Mouse (Mus musculus): ENCODE results near the gene Tbc1d2b. TPM values are rescaled to one million over a fixed set of nuclear protein-coding genes. Genes with fewer than 3 reads are reported as not detected.

Tbc1d2b gene
- polyA plus RNA-seq, 1 experiment, result 2.9 TPM

DNA sequence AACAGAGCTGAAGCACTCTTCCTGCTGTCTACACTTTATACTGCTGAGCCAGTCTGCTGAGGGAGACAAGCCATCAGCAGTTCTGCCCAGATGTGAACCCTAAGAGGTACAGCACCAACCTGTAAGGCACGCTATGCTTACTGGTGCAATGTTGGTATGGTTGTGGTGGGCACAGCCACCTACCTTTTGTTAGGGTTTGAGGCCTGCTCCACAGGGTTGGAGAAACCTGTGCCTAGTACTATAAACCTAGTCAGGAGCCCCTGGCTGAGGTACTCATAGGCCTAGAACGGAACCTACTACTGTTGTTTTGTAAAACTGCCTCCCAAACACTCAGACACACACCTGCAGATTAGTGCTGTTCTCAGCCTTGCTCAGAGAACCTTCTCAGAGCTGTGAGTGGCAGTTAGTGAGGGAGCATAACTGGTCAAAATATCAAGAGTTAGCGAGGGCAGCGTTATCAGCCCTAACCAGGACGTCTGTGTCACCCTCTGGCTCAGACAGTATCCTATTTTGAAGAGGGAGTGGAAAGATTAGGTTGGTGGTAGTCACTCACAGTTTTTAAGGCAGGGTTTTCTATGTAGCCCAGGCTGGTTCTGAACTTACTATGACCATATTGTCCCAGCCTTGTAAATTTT is 20.3 kb downstream of the Tbc1d2b start:
- H3K4me2 ChIP-seq (ENCODE audit: low read depth), result no peak overlapping the region
- H3K4me3 ChIP-seq, result no peak overlapping the region
- no peak for TF ChIP-seq POLR2A (IDR thresholded peaks at IDR 0.05; ENCODE audit: insufficient read length, low read depth)
- TF ChIP-seq SRF (IDR thresholded peaks at IDR 0.05; ENCODE audit: control insufficient read depth, insufficient read length, low read depth), result no peak
- TF ChIP-seq CEBPB (IDR thresholded peaks at IDR 0.05; ENCODE audit: insufficient read depth, poor library complexity, severe bottlenecking), result no peak
- no peak for TF ChIP-seq USF1 (IDR thresholded peaks at IDR 0.05; ENCODE audit: low read depth)
- TF ChIP-seq MYOD1 (IDR thresholded peaks at IDR 0.05; ENCODE audit: control insufficient read depth in 1 of 3, insufficient read length in 2 of 3, low read depth in 2 of 3), result no peak
- no peak for TF ChIP-seq MYOG (IDR thresholded peaks at IDR 0.05; ENCODE audit: control insufficient read depth in 1 of 3, insufficient read depth in 1 of 3, insufficient read length in 2 of 3, low read depth in 2 of 3)
- no peak for TF ChIP-seq TCF12 (IDR thresholded peaks at IDR 0.05; ENCODE audit: insufficient read depth, poor library complexity, severe bottlenecking)
- no peak overlapping the region for H3ac ChIP-seq (ENCODE audit: control insufficient read depth, insufficient read length)
- no peaks in the 10 kb centered on the region for H3K79me2 ChIP-seq (ENCODE audit: control insufficient read depth, insufficient read depth)
- H3K36me3 ChIP-seq (ENCODE audit: control insufficient read depth, insufficient read depth), result no peaks in the 10 kb centered on the region
- no peaks in the 10 kb centered on the region for H3K27me3 ChIP-seq (ENCODE audit: control insufficient read depth, insufficient read depth, insufficient read length)

DNA sequence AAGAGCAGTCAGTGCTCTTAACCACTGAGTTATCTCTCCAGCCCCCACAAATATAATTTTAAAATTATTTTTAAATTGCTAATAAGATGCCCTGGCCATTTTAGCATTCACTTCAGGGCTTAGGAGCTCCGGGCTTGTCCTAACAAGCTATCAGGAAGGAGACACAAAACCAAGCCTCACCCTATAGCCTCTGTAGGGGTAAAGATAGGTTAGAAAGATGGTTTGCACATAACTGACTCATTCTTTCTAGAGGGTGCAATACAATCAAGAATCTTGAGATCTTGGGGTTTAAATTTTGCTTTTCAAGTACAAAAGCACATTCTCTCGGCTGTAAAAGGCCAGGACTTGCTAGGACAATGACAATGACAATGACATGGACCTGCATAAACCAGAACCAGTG is 21.6 kb downstream of the Tbc1d2b start:
- Histone ChIP-seq H3K36me3 (ENCODE audit: control insufficient read depth, insufficient read depth) (no peaks in the 10 kb centered on the region), H3K27me3 (ENCODE audit: control insufficient read depth, insufficient read depth, insufficient read length) (no peaks in the 10 kb centered on the region), H3K4me3 (no peak overlapping the region), H3K79me2 (ENCODE audit: control insufficient read depth, insufficient read depth) (no peaks in the 10 kb centered on the region), H3K4me2 (ENCODE audit: low read depth) (no peak overlapping the region), H3ac (ENCODE audit: control insufficient read depth, insufficient read length) (no peak overlapping the region)
- no peak for TF ChIP-seq USF1 (IDR thresholded peaks at IDR 0.05; ENCODE audit: low read depth)

DNA sequence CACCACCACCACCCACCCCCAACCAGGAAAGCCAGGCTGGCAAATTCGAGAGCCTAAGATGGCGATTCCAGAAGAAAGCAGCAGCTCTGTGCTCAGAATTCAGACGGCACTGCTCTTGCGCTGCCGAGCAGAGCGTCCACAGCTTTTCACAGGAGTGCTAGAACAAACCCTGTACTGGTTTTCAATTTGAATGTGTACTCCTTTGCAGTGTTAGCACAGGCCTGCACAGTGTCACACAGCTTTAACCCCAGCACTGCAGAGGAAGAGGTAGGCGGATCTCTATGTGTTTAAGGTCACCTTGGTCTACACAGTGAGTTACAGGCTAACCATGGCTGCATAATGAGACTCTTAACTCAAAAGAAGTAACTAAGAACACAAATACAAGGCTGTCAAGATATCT is 22.3 kb downstream of the Tbc1d2b start:
- TF ChIP-seq CEBPB (IDR thresholded peaks at IDR 0.05; ENCODE audit: insufficient read depth, poor library complexity, severe bottlenecking) (no peak), E2F4 (IDR thresholded peaks at IDR 0.05; ENCODE audit: insufficient read depth) (no peak), TCF12 (IDR thresholded peaks at IDR 0.05; ENCODE audit: insufficient read depth, poor library complexity, severe bottlenecking) (no peak), USF1 (IDR thresholded peaks at IDR 0.05; ENCODE audit: low read depth) (no peak), SRF (IDR thresholded peaks at IDR 0.05; ENCODE audit: control insufficient read depth, insufficient read length, low read depth) (no peak), MAX (IDR thresholded peaks at IDR 0.05; ENCODE audit: low read depth) (no peak), POLR2A (IDR thresholded peaks at IDR 0.05; ENCODE audit: insufficient read length, low read depth) (no peak), MYOD1 (IDR thresholded peaks at IDR 0.05; ENCODE audit: control insufficient read depth in 1 of 3, insufficient read length in 2 of 3, low read depth in 2 of 3) (no peak), REST (IDR thresholded peaks at IDR 0.05; ENCODE audit: insufficient read depth, insufficient read length) (no peak), POLR2AphosphoS2 (IDR thresholded peaks at IDR 0.05; ENCODE audit: insufficient read length, low read depth) (no peak), TCF3 (IDR thresholded peaks at IDR 0.05; ENCODE audit: insufficient read length, low read depth) (no peak), MYOG (IDR thresholded peaks at IDR 0.05; ENCODE audit: control insufficient read depth in 1 of 3, insufficient read depth in 1 of 3, insufficient read length in 2 of 3, low read depth in 2 of 3) (no peak)
- Histone ChIP-seq H3ac (ENCODE audit: control insufficient read depth, insufficient read length) (no peak overlapping the region), H3K4me2 (ENCODE audit: low read depth) (no peak overlapping the region), H3K27me3 (ENCODE audit: control insufficient read depth, insufficient read depth, insufficient read length) (no peaks in the 10 kb centered on the region), H3K4me3 (no peak overlapping the region), H3K79me2 (ENCODE audit: control insufficient read depth, insufficient read depth) (no peaks in the 10 kb centered on the region), H3K36me3 (ENCODE audit: control insufficient read depth, insufficient read depth) (no peaks in the 10 kb centered on the region)

- H3K36me3 ChIP-seq (ENCODE audit: control insufficient read depth, insufficient read depth), result no peaks in the 10 kb centered on the region
These were observed 23.3 kb downstream of the Tbc1d2b start for GRCm38 (mm10) chr9:90247316-90247715.

GRCm38 (mm10) chr9:90245781-90246180 is 24.8 kb downstream of the Tbc1d2b start:
- H3K36me3 ChIP-seq (ENCODE audit: control insufficient read depth, insufficient read depth), result no peaks in the 10 kb centered on the region
- H3K79me2 ChIP-seq (ENCODE audit: control insufficient read depth, insufficient read depth), result no peaks in the 10 kb centered on the region
- no peak overlapping the region for H3K4me2 ChIP-seq (ENCODE audit: low read depth)
- no peak overlapping the region for H3ac ChIP-seq (ENCODE audit: control insufficient read depth, insufficient read length)
- no peaks in the 10 kb centered on the region for H3K27me3 ChIP-seq (ENCODE audit: control insufficient read depth, insufficient read depth, insufficient read length)
- TF ChIP-seq USF1 (IDR thresholded peaks at IDR 0.05; ENCODE audit: low read depth) (no peak), MYOD1 (IDR thresholded peaks at IDR 0.05; ENCODE audit: control insufficient read depth in 1 of 3, insufficient read length in 2 of 3, low read depth in 2 of 3) (no peak), MYOG (IDR thresholded peaks at IDR 0.05; ENCODE audit: control insufficient read depth in 1 of 3, insufficient read depth in 1 of 3, insufficient read length in 2 of 3, low read depth in 2 of 3) (no peak), POLR2A (IDR thresholded peaks at IDR 0.05; ENCODE audit: insufficient read length, low read depth) (no peak), TCF12 (IDR thresholded peaks at IDR 0.05; ENCODE audit: insufficient read depth, poor library complexity, severe bottlenecking) (no peak), CEBPB (IDR thresholded peaks at IDR 0.05; ENCODE audit: insufficient read depth, poor library complexity, severe bottlenecking) (no peak), TCF3 (IDR thresholded peaks at IDR 0.05; ENCODE audit: insufficient read length, low read depth) (no peak), SRF (IDR thresholded peaks at IDR 0.05; ENCODE audit: control insufficient read depth, insufficient read length, low read depth) (no peak), MAX (IDR thresholded peaks at IDR 0.05; ENCODE audit: low read depth) (no peak), REST (IDR thresholded peaks at IDR 0.05; ENCODE audit: insufficient read depth, insufficient read length) (no peak), E2F4 (IDR thresholded peaks at IDR 0.05; ENCODE audit: insufficient read depth) (no peak), POLR2AphosphoS2 (IDR thresholded peaks at IDR 0.05; ENCODE audit: insufficient read length, low read depth) (no peak)
- no peak overlapping the region for H3K4me3 ChIP-seq

More at GRCm38 (mm10) chr9:90247316-90247715, 23.3 kb downstream of the Tbc1d2b start:
- no peak overlapping the region for H3ac ChIP-seq (ENCODE audit: control insufficient read depth, insufficient read length)
- no peaks in the 10 kb centered on the region for H3K27me3 ChIP-seq (ENCODE audit: control insufficient read depth, insufficient read depth, insufficient read length)
- H3K4me2 ChIP-seq (ENCODE audit: low read depth), result no peak overlapping the region
- TF ChIP-seq TCF12 (IDR thresholded peaks at IDR 0.05; ENCODE audit: insufficient read depth, poor library complexity, severe bottlenecking) (no peak), MAX (IDR thresholded peaks at IDR 0.05; ENCODE audit: low read depth) (no peak), TCF3 (IDR thresholded peaks at IDR 0.05; ENCODE audit: insufficient read length, low read depth) (no peak), CEBPB (IDR thresholded peaks at IDR 0.05; ENCODE audit: insufficient read depth, poor library complexity, severe bottlenecking) (no peak), E2F4 (IDR thresholded peaks at IDR 0.05; ENCODE audit: insufficient read depth) (no peak), MYOG (IDR thresholded peaks at IDR 0.05; ENCODE audit: control insufficient read depth in 1 of 3, insufficient read depth in 1 of 3, insufficient read length in 2 of 3, low read depth in 2 of 3) (no peak), MYOD1 (IDR thresholded peaks at IDR 0.05; ENCODE audit: control insufficient read depth in 1 of 3, insufficient read length in 2 of 3, low read depth in 2 of 3) (no peak), USF1 (IDR thresholded peaks at IDR 0.05; ENCODE audit: low read depth) (no peak), POLR2A (IDR thresholded peaks at IDR 0.05; ENCODE audit: insufficient read length, low read depth) (no peak), SRF (IDR thresholded peaks at IDR 0.05; ENCODE audit: control insufficient read depth, insufficient read length, low read depth) (no peak), REST (IDR thresholded peaks at IDR 0.05; ENCODE audit: insufficient read depth, insufficient read length) (no peak), POLR2AphosphoS2 (IDR thresholded peaks at IDR 0.05; ENCODE audit: insufficient read length, low read depth) (no peak)
- no peaks in the 10 kb centered on the region for H3K79me2 ChIP-seq (ENCODE audit: control insufficient read depth, insufficient read depth)
- H3K4me3 ChIP-seq, result no peak overlapping the region
